Mouse (Mus musculus) midbrain, embryonic 15.5 days (tissue): Measurements from ENCODE around the gene Prkch. TPM values are rescaled to one million over a fixed set of nuclear protein-coding genes. Genes with fewer than 3 reads are reported as not detected.

ENCODE experiments used
- ATAC-seq: fragments of 200-750 bp; cut with Nextera tagmentation; replicated peaks from 2 replicates; pipeline ENCODE4 v1.8.0; 2017; ENCODE audit warnings: moderate TSS enrichment
- H3K27ac ChIP-seq: fragments of 300-500 bp; sonication (generic); 2 replicates; pipeline ENCODE4 v1.5.1; 2015; ENCODE audit warnings: mild to moderate bottlenecking, inconsistent platforms
- H3K27me3 ChIP-seq: fragments of 300-500 bp; sonication (generic); replicated peaks from 2 replicates; pipeline ENCODE4 v1.6.1; 2015; ENCODE audit warnings: inconsistent platforms
- H3K36me3 ChIP-seq: fragments of 300-500 bp; sonication (generic); replicated peaks from 2 replicates; pipeline ENCODE4 v1.6.1; 2015; ENCODE audit warnings: inconsistent platforms
- H3K4me1 ChIP-seq: fragments of 300-500 bp; sonication (generic); 2 replicates; pipeline ENCODE4 v1.6.1; 2015; ENCODE audit warnings: inconsistent platforms
- H3K4me2 ChIP-seq: fragments of 300-500 bp; sonication (generic); 2 replicates; pipeline ENCODE4 v1.6.1; 2015; ENCODE audit warnings: inconsistent platforms, mild to moderate bottlenecking, moderate library complexity
- H3K4me3 ChIP-seq: fragments of 300-500 bp; sonication (generic); 2 replicates; pipeline ENCODE4 v1.5.1; 2015; ENCODE audit warnings: mild to moderate bottlenecking, inconsistent platforms
- H3K9ac ChIP-seq: fragments of 300-500 bp; sonication (generic); 2 replicates; pipeline ENCODE4 v1.6.1; 2015; ENCODE audit warnings: mild to moderate bottlenecking, inconsistent platforms
- H3K9me3 ChIP-seq: fragments of 300-500 bp; sonication (generic); 2 replicates; pipeline ENCODE4 v1.6.1; 2016; ENCODE audit warnings: inconsistent platforms
- WGBS: fragments of 180-500 bp; shearing (Covaris S2); methylation state at CpG from one replicate; pipeline ENCODE4 v1.1.7; 2015; ENCODE audit warnings: mixed read lengths; 5-methylcytosine and 5-hydroxymethylcytosine counted together
- polyA plus RNA-seq: library from polyadenylated mRNA; unstranded; fragments of >200 nt; fragmentation: Nextera tagmentation; extraction: Ambion mirVana; gene quantifications from 2 replicates; pipeline ENCODE4 v1.2.1, GENCODE M21; 2015

The Prkch gene
- polyA plus RNA-seq, 1 experiment from 2014 or later: 10.1 TPM

DNA sequence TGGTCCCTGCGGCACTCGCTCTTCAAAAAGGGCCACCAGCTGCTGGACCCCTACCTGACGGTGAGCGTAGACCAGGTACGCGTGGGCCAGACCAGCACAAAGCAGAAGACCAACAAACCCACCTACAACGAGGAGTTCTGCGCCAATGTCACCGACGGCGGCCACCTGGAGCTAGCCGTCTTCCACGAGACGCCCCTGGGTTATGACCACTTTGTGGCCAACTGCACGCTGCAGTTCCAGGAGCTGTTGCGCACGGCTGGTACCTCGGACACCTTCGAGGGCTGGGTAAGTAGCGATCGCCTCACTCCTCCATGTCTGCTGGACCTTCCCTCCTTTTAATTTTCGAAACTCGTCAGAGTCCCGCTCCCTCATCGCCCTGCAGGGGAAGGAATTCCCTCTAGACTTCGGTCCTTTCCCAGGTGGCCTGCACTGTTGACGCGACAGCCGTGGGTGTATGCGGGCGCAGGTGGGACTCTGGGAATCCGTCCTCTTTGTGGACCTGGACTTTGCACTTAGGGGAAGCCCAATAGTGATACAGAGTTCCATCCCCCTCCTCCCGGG, 725 bp downstream of the Prkch start:
- H3K9ac ChIP-seq: peak overlapping the region; percentile 77
- ATAC-seq: peak; percentile 50
- H3K4me2 ChIP-seq: peak overlapping the region; percentile 88
- peak overlapping the region; percentile 77 for H3K27ac ChIP-seq
- H3K36me3 ChIP-seq: no peaks in the 10 kb centered on the region
- no peaks in the 10 kb centered on the region for H3K9me3 ChIP-seq
- H3K27me3 ChIP-seq: peaks cover 15% of the 10 kb centered on the region
- peaks cover 21% of the 10 kb centered on the region for H3K4me1 ChIP-seq
- H3K4me3 ChIP-seq: peak overlapping the region; percentile 82
- WGBS: under 1% methylated on average over 33 of the region's 33 CpGs

GRCm38 (mm10) chr12:73585850-73586249, 1.3 kb downstream of the Prkch start:
- peak overlapping the region; percentile 77; the same call in 1 of the 2 replicates for H3K9ac ChIP-seq
- no peaks in the 10 kb centered on the region for H3K36me3 ChIP-seq
- no peaks in the 10 kb centered on the region for H3K9me3 ChIP-seq
- WGBS: 2% methylated on average over 7 of the region's 7 CpGs
- peak overlapping the region; percentile 82 for H3K4me3 ChIP-seq
- H3K27me3 ChIP-seq: peaks cover 15% of the 10 kb centered on the region
- no peak for ATAC-seq
- H3K4me2 ChIP-seq: peak overlapping the region; percentile 88
- H3K4me1 ChIP-seq: peaks cover 21% of the 10 kb centered on the region
- no peak overlapping the region for H3K27ac ChIP-seq

DNA sequence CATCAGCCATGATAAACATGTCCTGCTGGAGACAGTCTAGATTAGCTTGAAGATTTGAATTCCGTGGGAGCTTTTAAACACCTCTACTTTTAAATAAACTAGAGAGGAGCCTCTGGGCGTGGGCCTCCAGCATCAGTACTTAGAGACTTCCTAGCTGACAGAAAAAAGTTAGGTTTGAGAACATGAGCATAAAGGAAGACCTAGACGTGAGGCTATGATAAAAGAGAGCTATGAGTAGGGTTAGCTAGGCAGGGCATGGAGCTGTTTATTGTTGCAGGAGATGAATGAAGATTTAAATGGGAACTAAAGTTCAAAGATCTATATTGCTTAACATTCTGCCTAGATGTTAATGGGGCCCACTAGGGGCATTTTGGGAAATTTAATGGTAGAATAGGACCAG, 2.7 kb downstream of the Prkch start:
- Histone ChIP-seq H3K9me3 (no peaks in the 10 kb centered on the region), H3K4me3 (no peak overlapping the region), H3K4me1 (peaks cover 21% of the 10 kb centered on the region), H3K36me3 (no peaks in the 10 kb centered on the region), H3K27ac (no peak overlapping the region), H3K4me2 (no peak overlapping the region), H3K9ac (no peak overlapping the region), H3K27me3 (peaks cover 15% of the 10 kb centered on the region)
- ATAC-seq: no peak
- 66% methylated on average over 3 of the region's 3 CpGs for WGBS

DNA sequence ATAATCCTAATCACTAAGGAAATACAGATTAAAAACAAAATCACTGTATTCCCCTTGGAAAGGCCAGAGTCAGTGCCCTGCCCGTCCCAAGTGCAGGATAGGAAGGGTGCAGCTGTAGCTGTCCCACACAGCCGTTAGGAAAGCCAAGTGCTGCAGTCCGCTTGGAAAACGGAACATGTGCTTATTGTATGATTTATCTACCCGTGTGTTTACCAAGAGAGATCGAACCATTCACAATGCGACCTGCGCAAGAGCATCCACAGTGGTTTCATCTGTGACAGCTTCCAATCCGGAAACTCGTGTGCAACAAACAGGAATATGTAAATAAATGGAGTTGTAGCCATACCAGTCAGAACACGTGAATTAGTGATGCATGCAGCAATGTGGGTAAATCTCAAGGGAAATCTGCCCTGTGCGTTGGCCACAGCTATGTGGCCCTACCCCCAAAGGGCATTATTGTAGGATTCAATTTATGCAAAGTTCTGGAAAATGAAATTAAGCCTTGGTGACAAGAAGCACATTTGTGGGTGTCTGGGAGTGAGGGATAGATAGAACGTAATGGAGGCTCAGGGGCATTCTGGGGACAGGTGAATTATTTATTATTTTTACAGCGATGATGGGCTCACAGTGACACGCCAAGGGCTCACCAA, 6.2 kb downstream of the Prkch start:
- 73% methylated on average over 15 of the region's 15 CpGs for WGBS
- H3K4me2 ChIP-seq: no peak overlapping the region

DNA sequence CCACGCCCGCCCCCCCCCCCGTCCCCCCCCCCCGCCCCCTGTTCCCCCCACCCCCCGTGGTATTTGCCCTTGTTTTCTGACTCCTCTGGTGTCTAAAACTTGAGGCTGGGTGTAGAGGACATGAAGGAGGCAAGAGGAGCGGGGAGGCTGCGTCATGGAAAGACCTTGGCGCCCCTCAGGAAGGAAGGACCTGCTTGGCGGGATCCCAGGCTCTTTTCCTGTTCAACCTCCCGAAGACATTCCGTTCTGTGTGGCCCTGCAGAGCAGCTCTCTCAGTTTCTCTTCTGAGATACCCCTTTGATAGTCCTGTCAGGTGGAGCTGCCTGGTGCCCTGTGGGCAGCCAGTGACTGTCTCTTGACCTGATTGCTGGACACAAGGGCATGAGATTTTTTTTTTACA, 7.0 kb downstream of the Prkch start:
- WGBS: 77% methylated on average over 8 of the region's 11 CpGs
- H3K9me3 ChIP-seq: no peaks in the 10 kb centered on the region

More for the DNA sequence above, 6.2 kb downstream of the Prkch start:
- Histone ChIP-seq H3K36me3 (no peaks in the 10 kb centered on the region), H3K4me1 (peaks cover 6% of the 10 kb centered on the region), H3K9ac (no peak overlapping the region), H3K4me3 (no peak overlapping the region), H3K27me3 (peaks cover 12% of the 10 kb centered on the region), H3K27ac (no peak overlapping the region), H3K9me3 (no peaks in the 10 kb centered on the region)
- no peak for ATAC-seq

DNA sequence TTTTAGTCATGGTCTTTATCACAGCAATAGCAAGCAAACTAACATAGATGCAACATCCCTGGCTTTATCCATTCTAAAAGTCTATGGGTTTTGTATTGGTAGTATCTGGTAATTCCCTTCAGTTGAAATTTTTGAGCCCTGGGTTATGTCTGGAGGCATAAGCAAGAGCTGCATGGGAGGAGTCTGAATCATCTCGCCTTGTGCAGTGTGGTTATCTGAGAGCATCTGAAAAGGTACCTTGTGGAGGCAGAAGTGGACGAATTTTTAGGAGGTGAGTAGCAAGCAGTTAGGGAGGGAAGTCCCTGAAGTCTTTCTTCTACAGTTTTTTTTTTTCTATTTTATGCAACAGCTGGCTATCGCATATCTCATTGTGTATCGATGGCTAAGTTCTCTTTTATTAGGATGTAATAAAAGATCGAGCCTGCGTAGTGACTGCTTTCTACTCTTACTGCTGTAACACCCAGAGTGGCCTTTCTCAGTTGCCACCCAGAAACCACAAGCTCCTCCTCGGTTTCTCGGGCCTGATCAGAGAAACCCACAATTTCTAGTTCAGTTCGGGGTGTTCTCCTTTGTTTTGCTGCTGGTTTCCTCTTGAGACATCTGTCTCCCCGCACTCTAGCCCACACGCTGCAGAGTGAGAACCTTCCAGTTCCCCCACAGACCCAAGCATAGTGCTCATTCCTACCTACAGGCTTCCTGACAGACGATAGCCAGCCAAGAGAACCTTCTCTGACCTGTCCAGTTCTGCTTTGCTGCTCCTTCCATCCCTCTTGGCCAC, 8.6 kb downstream of the Prkch start:
- H3K27me3 ChIP-seq: no peaks in the 10 kb centered on the region
- no peaks in the 10 kb centered on the region for H3K9me3 ChIP-seq
- no peaks in the 10 kb centered on the region for H3K4me1 ChIP-seq
- no peak for ATAC-seq
- H3K36me3 ChIP-seq: no peaks in the 10 kb centered on the region
- H3K9ac ChIP-seq: no peak overlapping the region
- no peak overlapping the region for H3K4me2 ChIP-seq
- no peak overlapping the region for H3K27ac ChIP-seq
- H3K4me3 ChIP-seq: no peak overlapping the region
- WGBS: 93% methylated on average over 12 of the region's 12 CpGs

More for the DNA sequence above, 7.0 kb downstream of the Prkch start:
- no peak overlapping the region for H3K4me3 ChIP-seq
- H3K36me3 ChIP-seq: no peaks in the 10 kb centered on the region
- no peak overlapping the region for H3K27ac ChIP-seq
- no peak overlapping the region for H3K4me2 ChIP-seq
- H3K9ac ChIP-seq: no peak overlapping the region
- ATAC-seq: no peak
- peaks cover 5% of the 10 kb centered on the region for H3K27me3 ChIP-seq
- no peaks in the 10 kb centered on the region for H3K4me1 ChIP-seq

GRCm38 (mm10) chr12:73594177-73594745, 9.7 kb downstream of the Prkch start:
- H3K9me3 ChIP-seq: no peaks in the 10 kb centered on the region
- no peaks in the 10 kb centered on the region for H3K4me1 ChIP-seq
- H3K9ac ChIP-seq: no peak overlapping the region
- no peak for ATAC-seq
- no peaks in the 10 kb centered on the region for H3K36me3 ChIP-seq
- H3K4me2 ChIP-seq: no peak overlapping the region
- H3K27me3 ChIP-seq: no peaks in the 10 kb centered on the region
- WGBS: 89% methylated on average over 9 of the region's 9 CpGs
- H3K27ac ChIP-seq: no peak overlapping the region
- H3K4me3 ChIP-seq: no peak overlapping the region

DNA sequence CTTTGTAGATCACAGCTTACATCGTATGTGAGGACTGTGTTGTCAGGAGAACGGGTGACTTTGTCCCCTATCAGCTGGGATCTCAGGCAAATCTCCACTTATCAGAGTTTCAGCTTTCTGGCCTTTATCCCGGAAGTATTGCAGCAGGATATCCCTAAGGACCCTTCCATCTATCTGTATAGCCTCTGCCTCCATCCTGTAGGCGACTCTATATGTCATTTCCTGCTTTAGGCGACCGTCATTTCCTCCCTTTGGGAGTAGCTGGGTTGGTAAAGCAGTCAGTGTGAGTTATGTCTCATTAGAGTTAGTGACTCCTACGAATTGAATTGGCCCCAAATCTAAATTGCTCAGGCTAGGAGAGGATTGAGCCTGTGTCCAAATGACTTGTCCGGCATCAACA, 10.6 kb downstream of the Prkch start:
- H3K4me3 ChIP-seq: no peak overlapping the region
- H3K9me3 ChIP-seq: no peaks in the 10 kb centered on the region
- no peaks in the 10 kb centered on the region for H3K36me3 ChIP-seq
- WGBS: 83% methylated on average over 8 of the region's 8 CpGs
- no peak overlapping the region for H3K9ac ChIP-seq
- no peaks in the 10 kb centered on the region for H3K27me3 ChIP-seq
- H3K4me1 ChIP-seq: no peaks in the 10 kb centered on the region
- no peak overlapping the region for H3K4me2 ChIP-seq
- ATAC-seq: no peak
- no peak overlapping the region for H3K27ac ChIP-seq

DNA sequence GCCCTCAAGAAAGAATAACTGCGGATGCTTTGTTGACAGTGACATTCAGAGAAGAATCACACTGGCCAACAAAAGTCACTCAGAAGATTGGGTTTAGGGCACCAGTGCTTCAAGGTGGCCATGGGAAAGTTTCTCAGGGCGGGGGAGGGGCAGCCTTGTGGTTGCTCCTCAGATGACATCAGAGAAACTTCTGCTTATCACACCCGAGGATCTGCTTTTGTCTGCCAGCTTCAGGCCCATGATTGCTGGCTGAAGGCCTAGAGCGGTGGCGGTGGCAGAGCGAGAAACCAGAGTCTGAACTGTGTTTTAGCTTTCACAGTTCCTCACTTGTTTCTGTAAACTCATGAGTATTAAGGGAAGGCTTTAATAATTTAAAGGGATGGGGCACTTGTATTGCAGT, 13.6 kb downstream of the Prkch start:
- H3K9ac ChIP-seq: no peak overlapping the region
- ATAC-seq: no peak

GRCm38 (mm10) chr12:73600457-73600856, 15.9 kb downstream of the Prkch start:
- Histone ChIP-seq H3K27ac (no peak overlapping the region), H3K4me2 (no peak overlapping the region), H3K27me3 (no peaks in the 10 kb centered on the region), H3K9me3 (no peaks in the 10 kb centered on the region), H3K4me3 (no peak overlapping the region), H3K9ac (no peak overlapping the region), H3K4me1 (no peaks in the 10 kb centered on the region), H3K36me3 (no peaks in the 10 kb centered on the region)
- no peak for ATAC-seq
- WGBS: 46% methylated on average over 4 of the region's 4 CpGs

More for the DNA sequence above, 13.6 kb downstream of the Prkch start:
- 63% methylated on average over 6 of the region's 6 CpGs for WGBS
- H3K27ac ChIP-seq: no peak overlapping the region
- no peaks in the 10 kb centered on the region for H3K27me3 ChIP-seq
- no peak overlapping the region for H3K4me2 ChIP-seq
- H3K36me3 ChIP-seq: no peaks in the 10 kb centered on the region
- no peak overlapping the region for H3K4me3 ChIP-seq
- H3K9me3 ChIP-seq: no peaks in the 10 kb centered on the region
- no peaks in the 10 kb centered on the region for H3K4me1 ChIP-seq

- no peak overlapping the region for H3K4me3 ChIP-seq
- ATAC-seq: no peak
- H3K36me3 ChIP-seq: no peaks in the 10 kb centered on the region
- H3K27me3 ChIP-seq: no peaks in the 10 kb centered on the region
- 0 out of 2 replicates have a peak, but pooled peaks cover 3% of the 10 kb centered on the region for H3K4me1 ChIP-seq
- no peak overlapping the region for H3K9ac ChIP-seq
- WGBS: 87% methylated on average over 7 of the region's 7 CpGs
- no peak overlapping the region for H3K27ac ChIP-seq
- H3K4me2 ChIP-seq: no peak overlapping the region
- H3K9me3 ChIP-seq: no peaks in the 10 kb centered on the region
These were observed 18.4 kb downstream of the Prkch start for GRCm38 (mm10) chr12:73602974-73603373.

- no peaks in the 10 kb centered on the region for H3K36me3 ChIP-seq
- no peak overlapping the region for H3K9ac ChIP-seq
- no peaks in the 10 kb centered on the region for H3K27me3 ChIP-seq
- no peak overlapping the region for H3K4me3 ChIP-seq
- 88% methylated on average over 6 of the region's 6 CpGs for WGBS
- no peak for ATAC-seq
- H3K4me1 ChIP-seq: 0 out of 2 replicates have a peak, but pooled peaks cover 3% of the 10 kb centered on the region
- no peaks in the 10 kb centered on the region for H3K9me3 ChIP-seq
- H3K4me2 ChIP-seq: no peak overlapping the region
- no peak overlapping the region for H3K27ac ChIP-seq
These were observed 19.1 kb downstream of the Prkch start for GRCm38 (mm10) chr12:73603653-73604052.
